11 mouse cellular contexts compared by ENCODE assay signal in genomic region chr13:12196012-12196411, GRCm38 (mm10).
DNase-seq lines count a peak whose midpoint lies in the region; ATAC-seq lines count a peak whose summit lies in the region.
"Had no signal": no experiment of that assay in that cellular context is flagged by ENCODE, and none has a peak within 500 bp of the region (broad histone marks: within the 10 kb centered on the region; RNA-seq: fewer than 3 reads in every experiment).

No protein-coding gene starts in this region.

- peak; percentile 59; the same call in 1 of the 2 replicates for ATAC-seq in hindbrain, embryonic 14.5 days (ENCODE audit: low FRiP score)
- ATAC-seq in hindbrain, embryonic 11.5 days (ENCODE audit: low FRiP score): no peak
- ATAC-seq in heart, embryonic 13.5 days (ENCODE audit: extremely low read depth, insufficient number of reproducible peaks, low FRiP score, low TSS enrichment): peak; percentile 48; the same call in 1 of the 2 replicates
- no peak for ATAC-seq in megakaryocyte, adult 5-6 weeks (ENCODE audit: poor library complexity, severe bottlenecking)
- ATAC-seq: intestine, embryonic 15.5 days had no signal

- H3K9ac ChIP-seq in hindbrain, embryonic 14.5 days: no peak overlapping the region
- H3K9ac ChIP-seq in hindbrain, embryonic 11.5 days (ENCODE audit: low read depth, low read length): no peak overlapping the region
- no peak overlapping the region for H3K9ac ChIP-seq in heart, embryonic 13.5 days
- H3K9ac ChIP-seq: intestine, embryonic 15.5 days had no signal

- no peak overlapping the region for H3K4me3 ChIP-seq in hindbrain, embryonic 14.5 days (replicated peaks; ENCODE audit: low read length)
- H3K4me3 ChIP-seq in hindbrain, embryonic 11.5 days (ENCODE audit: low read depth, low read length): no peak overlapping the region
- H3K4me3 ChIP-seq in brown adipose tissue, adult 24 weeks (ENCODE audit: insufficient read depth, low read depth, low read length): no peak overlapping the region
- no peak overlapping the region for H3K4me3 ChIP-seq in heart, embryonic 13.5 days
- H3K4me3 ChIP-seq: intestine, embryonic 15.5 days had no signal

- WGBS in hindbrain, embryonic 14.5 days: 83% methylated on average over 3 of the region's 3 CpGs
- WGBS in hindbrain, embryonic 11.5 days: 98% methylated on average over 3 of the region's 3 CpGs
- 69% methylated on average over 3 of the region's 3 CpGs for WGBS in heart, embryonic 13.5 days

- H3K4me2 ChIP-seq in hindbrain, embryonic 14.5 days (replicated peaks): no peak overlapping the region
- H3K4me2 ChIP-seq in hindbrain, embryonic 11.5 days (replicated peaks; ENCODE audit: low read depth, low read length): no peak overlapping the region
- no peak overlapping the region for H3K4me2 ChIP-seq in heart, embryonic 13.5 days
- H3K4me2 ChIP-seq: intestine, embryonic 15.5 days had no signal

- H3K9me3 ChIP-seq in hindbrain, embryonic 14.5 days (ENCODE audit: control insufficient read depth, low read length): no peaks in the 10 kb centered on the region
- no peaks in the 10 kb centered on the region for H3K9me3 ChIP-seq in hindbrain, embryonic 11.5 days (ENCODE audit: control insufficient read depth, low read length)
- no peaks in the 10 kb centered on the region for H3K9me3 ChIP-seq in heart, embryonic 13.5 days
- H3K9me3 ChIP-seq: intestine, embryonic 15.5 days had no signal

- peaks cover 19% of the 10 kb centered on the region for H3K36me3 ChIP-seq in hindbrain, embryonic 14.5 days (replicated peaks; ENCODE audit: control insufficient read depth, insufficient read depth)
- no peaks in the 10 kb centered on the region for H3K36me3 ChIP-seq in hindbrain, embryonic 11.5 days (ENCODE audit: control insufficient read depth, insufficient read depth, low read length)
- peaks cover 70% of the 10 kb centered on the region for H3K36me3 ChIP-seq in heart, embryonic 13.5 days

- H3K27ac ChIP-seq in hindbrain, embryonic 14.5 days: no peak overlapping the region
- no peak overlapping the region for H3K27ac ChIP-seq in hindbrain, embryonic 11.5 days (ENCODE audit: low read depth, low read length)
- H3K27ac ChIP-seq in brown adipose tissue, adult 24 weeks (replicated peaks; ENCODE audit: low read depth, low read length): peak overlapping the region; percentile 70
- H3K27ac ChIP-seq in heart, embryonic 13.5 days (replicated peaks): peak overlapping the region; percentile 86
- H3K27ac ChIP-seq: intestine, embryonic 15.5 days; macrophage had no signal

- no peaks in the 10 kb centered on the region for H3K27me3 ChIP-seq in hindbrain, embryonic 14.5 days (ENCODE audit: control insufficient read depth, insufficient read depth, low read length)
- no peaks in the 10 kb centered on the region for H3K27me3 ChIP-seq in hindbrain, embryonic 11.5 days (ENCODE audit: control insufficient read depth, insufficient read depth, low read length)
- no peaks in the 10 kb centered on the region for H3K27me3 ChIP-seq in heart, embryonic 13.5 days (replicated peaks)
- H3K27me3 ChIP-seq: intestine, embryonic 15.5 days had no signal

- DNase-seq in hindbrain, embryonic 14.5 days (ENCODE audit: low spot score): peak; percentile 48
- DNase-seq in hindbrain, embryonic 11.5 days (ENCODE audit: low spot score): no peak
- DNase-seq in MN1 (ENCODE audit: low spot score): peak; percentile 26
- DNase-seq in spleen, postnatal 36 days (ENCODE audit: low spot score in 2 of 2): no peak
- DNase-seq in left cerebral cortex, adult 8-10 months (ENCODE audit: low spot score in 2 of 2): no peak
- DNase-seq: retina, postnatal 1 day had no signal

- no peaks in the 10 kb centered on the region for H3K4me1 ChIP-seq in hindbrain, embryonic 14.5 days (replicated peaks; ENCODE audit: control insufficient read depth, insufficient read depth, low read length)
- no peaks in the 10 kb centered on the region for H3K4me1 ChIP-seq in hindbrain, embryonic 11.5 days (replicated peaks; ENCODE audit: control insufficient read depth, insufficient read depth, low read length)
- peaks cover 5% of the 10 kb centered on the region; the same call in 1 of the 2 replicates for H3K4me1 ChIP-seq in brown adipose tissue, adult 24 weeks (ENCODE audit: control insufficient read depth, insufficient read depth, insufficient read length, low read length)
- peaks cover 36% of the 10 kb centered on the region for H3K4me1 ChIP-seq in heart, embryonic 13.5 days
- H3K4me1 ChIP-seq: intestine, embryonic 15.5 days had no signal

Comparison
In these comparisons a context has a peak if more than half of its experiments do, and no peak if none do; other contexts are left out.
1. ATAC-seq: peak in hindbrain, embryonic 14.5 days (single experiment) and heart, embryonic 13.5 days (single experiment); none in hindbrain, embryonic 11.5 days (single experiment) and megakaryocyte, adult 5-6 weeks (single experiment).
2. DNase-seq: peak in hindbrain, embryonic 14.5 days (single experiment) and MN1 (single experiment); none in hindbrain, embryonic 11.5 days (single experiment), spleen, postnatal 36 days (0 of 2) and left cerebral cortex, adult 8-10 months (0 of 2).
3. H3K27ac ChIP-seq: peak in brown adipose tissue, adult 24 weeks (single experiment) and heart, embryonic 13.5 days (single experiment); none in hindbrain, embryonic 14.5 days (single experiment) and hindbrain, embryonic 11.5 days (single experiment).